Mouse (Mus musculus) left cerebral cortex, adult 2 months (tissue): Measurements from ENCODE around the gene Zranb1. TPM values are rescaled to one million over a fixed set of nuclear protein-coding genes. Genes with fewer than 3 reads are reported as not detected.
A peak's percentile ranks its signal among the peaks of the same experiment; 100 is the strongest.

ENCODE experiments used
- DNase-seq, 2 experiments: peaks; one replicate each; pipeline ENCODE4 v3.0.0; 2021 to 2022; ENCODE audit warnings: low spot score in 2 of 2, mixed read lengths in 1 of 2; ENCODE audit errors: extremely low spot score in 1 of 2
- H3K27ac ChIP-seq: fragments of 200-600 bp; 2 replicates; pipeline ENCODE4 v1.8.1; 2022
- H3K4me3 ChIP-seq: fragments of 200-600 bp; 2 replicates; pipeline ENCODE4 v1.8.1; 2022
- CTCF ChIP-seq: fragments of 200-600 bp; IDR thresholded peaks from 2 replicates; pipeline ENCODE4 v1.8.1; 2022; ENCODE audit warnings: antibody characterized with exemption, mild to moderate bottlenecking, moderate library complexity
- intact Hi-C: fragments of 180-260 bp; cut with DNase I; formaldehyde crosslinking; loops from one replicate; pipeline ENCODE4 v1.15.1; 2025
- total RNA-seq, 2 experiments: library from RNA; stranded (reverse); gene quantifications; 2 replicates each; pipeline ENCODE4 v1.2.3; 2021

Gene Zranb1
- total RNA-seq, 2 experiments from 2014 or later = 43.3 to 47.2 TPM

- intact Hi-C loops = no loop called here
- no peak for DNase-seq
- TF ChIP-seq CTCF = no peak
- H3K4me3 ChIP-seq = no peak overlapping the region
- no peak overlapping the region for H3K27ac ChIP-seq
Observed at GRCm38 (mm10) chr7:133024694-133025093, 93.8 kb downstream of the Zranb1 start.

- Histone ChIP-seq H3K27ac (no peak overlapping the region), H3K4me3 (no peak overlapping the region)
- DNase-seq = no peak
- TF ChIP-seq CTCF = no peak
- intact Hi-C loops = no loop called here
Observed at GRCm38 (mm10) chr7:133027930-133028329, 97.0 kb downstream of the Zranb1 start.

GRCm38 (mm10) chr7:133029004-133029403, 98.1 kb downstream of the Zranb1 start:
- Histone ChIP-seq H3K27ac (no peak overlapping the region), H3K4me3 (no peak overlapping the region)
- intact Hi-C loops = no loop called here
- DNase-seq = no peak
- TF ChIP-seq CTCF = no peak

GRCm38 (mm10) chr7:133029496-133030047, 98.6 kb downstream of the Zranb1 start:
- DNase-seq = no peak
- TF ChIP-seq CTCF = no peak
- Histone ChIP-seq H3K27ac (no peak overlapping the region), H3K4me3 (no peak overlapping the region)
- intact Hi-C loops = loop anchor here (5.0 kb wide), 1 partner anchor 543 kb away; no protein-coding TSS in a partner anchor

GRCm38 (mm10) chr7:133032589-133033203, 101.8 kb downstream of the Zranb1 start:
- TF ChIP-seq CTCF = peak; percentile 94
- intact Hi-C loops = loop anchor here (2.0 to 5.0 kb wide), 4 partner anchors 80 to 604 kb away; partner anchors contain the start of gene Edrf1
- no peak overlapping the region for H3K4me3 ChIP-seq
- DNase-seq = peak; percentile 56 to 60
- H3K27ac ChIP-seq = no peak overlapping the region

DNA sequence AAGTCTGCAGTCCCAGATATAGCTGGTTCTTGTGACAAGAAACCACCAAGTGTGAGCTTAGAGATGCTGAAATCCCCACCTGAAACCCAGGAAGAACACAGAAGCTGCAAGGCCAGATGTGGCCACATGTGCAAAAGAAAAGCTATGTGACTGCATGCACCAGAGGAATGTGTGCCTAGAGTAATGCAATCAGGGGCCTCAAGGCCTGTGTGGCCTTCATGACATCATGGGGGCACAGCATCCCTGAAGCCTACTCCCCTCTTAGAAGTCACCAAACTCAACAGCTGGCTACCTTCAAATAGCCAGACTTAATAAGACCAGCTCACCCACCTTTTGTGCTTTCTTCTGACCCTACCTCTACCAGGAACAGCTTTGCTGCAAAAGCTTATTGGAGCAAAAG, 105.0 kb downstream of the Zranb1 start:
- no peak for DNase-seq
- no peak for TF ChIP-seq CTCF
- no peak overlapping the region for H3K27ac ChIP-seq
- intact Hi-C loops = no loop called here
- H3K4me3 ChIP-seq = no peak overlapping the region

Other genes starting within 250 kb of the Zranb1 start
- 10 to 100 TPM; 57.1 to 75.2 TPM for gene Fam53b, start 117.3 kb upstream of the Zranb1 start, total RNA-seq
- gene Eef1akmt2, start 78.5 kb upstream of the Zranb1 start, total RNA-seq = 10 to 100 TPM; 33.2 to 33.8 TPM
- gene Abraxas2, start 71.9 kb upstream of the Zranb1 start, total RNA-seq = 10 to 100 TPM; 26.6 to 27.6 TPM
- gene Fgfr2, start 192.2 kb downstream of the Zranb1 start, total RNA-seq = 10 to 100 TPM; 47.3 to 47.4 TPM
- 10 to 100 TPM; 30.1 to 30.6 TPM for gene Ctbp2, start 193.2 kb downstream of the Zranb1 start, total RNA-seq